26 mouse cellular contexts compared by ENCODE assay signal in the genomic region with DNA sequence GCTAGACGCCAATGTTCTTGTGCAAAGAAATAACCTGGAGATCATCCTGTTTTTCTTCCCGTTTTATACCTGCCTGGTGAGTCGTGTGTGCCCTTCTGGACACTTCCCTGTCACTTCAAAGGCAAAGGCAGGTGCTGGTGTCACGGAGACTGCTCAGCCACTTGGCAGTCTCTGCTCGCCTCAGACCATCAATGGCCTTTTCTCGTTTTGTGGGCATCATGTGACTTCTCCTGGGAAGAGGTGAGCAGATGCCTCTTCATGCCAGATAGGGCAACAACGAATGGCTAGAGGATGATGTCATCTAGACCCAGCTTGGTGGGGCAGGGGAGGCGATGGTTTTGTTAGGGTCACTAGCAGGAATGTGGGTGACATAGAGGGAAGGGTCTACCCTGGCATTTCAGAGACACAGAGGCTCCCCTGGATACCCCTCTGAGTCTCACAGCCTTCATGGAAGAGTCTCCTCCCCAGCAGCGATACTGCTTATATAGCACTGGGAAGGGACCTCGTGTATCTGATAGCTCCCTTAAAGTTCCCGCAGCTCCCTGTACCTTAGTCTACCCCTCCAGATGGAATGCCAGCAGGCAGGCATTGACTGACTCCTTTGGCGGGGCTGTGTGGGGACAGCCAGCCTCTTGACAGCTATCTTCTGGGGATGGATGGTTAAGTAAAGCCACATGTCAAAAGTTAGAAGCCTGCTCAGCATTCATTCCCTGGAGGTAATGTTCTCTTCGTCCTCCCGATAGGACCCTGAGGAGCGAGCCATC. TPM values are rescaled to one million over a fixed set of nuclear protein-coding genes. Genes with fewer than 3 reads are reported as not detected.
DNase-seq lines count a peak whose midpoint lies in the region; ATAC-seq and TF ChIP-seq lines count a peak whose summit lies in the region.
"Had no signal": no experiment of that assay in that cellular context is flagged by ENCODE, and none has a peak within 500 bp of the region (broad histone marks: within the 10 kb centered on the region; RNA-seq: fewer than 3 reads in every experiment).

No protein-coding gene starts in this region.

- no peak for TF ChIP-seq POLR2A in cerebellum, adult 2 months (IDR thresholded peaks at IDR 0.05; ENCODE audit: borderline replicate concordance, insufficient read depth, low read length)
- no peak for TF ChIP-seq POLR2A in bone marrow macrophage, adult 2 months (IDR thresholded peaks at IDR 0.05; ENCODE audit: borderline replicate concordance, low read depth, low read length)

- 25% methylated on average over 15 of the region's 15 CpGs for WGBS in cerebellum, adult 2 months
- 76% methylated on average over 15 of the region's 15 CpGs for WGBS in hindbrain, embryonic 12.5 days

- peaks cover 29% of the 10 kb centered on the region for H3K36me3 ChIP-seq in hindbrain, embryonic 12.5 days
- H3K36me3 ChIP-seq: forebrain, embryonic 10.5 days; G1E had no signal

- H3K4me1 ChIP-seq in cerebellum, adult 2 months (ENCODE audit: control insufficient read depth, insufficient read depth, low read length) = peaks cover 24% of the 10 kb centered on the region
- peaks cover 28% of the 10 kb centered on the region for H3K4me1 ChIP-seq in bone marrow macrophage, adult 2 months (ENCODE audit: control insufficient read depth, insufficient read depth, low read length)
- no peaks in the 10 kb centered on the region for H3K4me1 ChIP-seq in hindbrain, embryonic 12.5 days
- H3K4me1 ChIP-seq: forebrain, embryonic 13.5 days; heart, embryonic 13.5 days; hindbrain, embryonic 13.5 days had no signal

- no peak for ATAC-seq in hindbrain, embryonic 12.5 days (ENCODE audit: low FRiP score)
- ATAC-seq: forebrain, embryonic 13.5 days; forebrain, embryonic 16.5 days; hindbrain, embryonic 16.5 days; intestine, embryonic 15.5 days; Patski had no signal

- no peak overlapping the region for H3K4me3 ChIP-seq in cerebellum, adult 2 months (replicated peaks; ENCODE audit: insufficient read depth, low read depth, low read length)
- H3K4me3 ChIP-seq in bone marrow macrophage, adult 2 months (ENCODE audit: insufficient read depth, low read length) = no peak overlapping the region
- H3K4me3 ChIP-seq in hindbrain, embryonic 12.5 days = no peak overlapping the region
- H3K4me3 ChIP-seq: forebrain, embryonic 10.5 days; forebrain, embryonic 13.5 days; heart, adult 2 months; heart, embryonic 10.5 days; heart, embryonic 13.5 days; hindbrain, embryonic 13.5 days; intestine, embryonic 15.5 days had no signal

- H3K9me3 ChIP-seq in hindbrain, embryonic 12.5 days (replicated peaks) = no peaks in the 10 kb centered on the region
- H3K9me3 ChIP-seq: forebrain, embryonic 10.5 days; forebrain, embryonic 13.5 days; G1E; heart, embryonic 10.5 days; heart, embryonic 13.5 days; hindbrain, embryonic 13.5 days; intestine, embryonic 15.5 days had no signal

- DNase-seq in cerebellum, adult 2 months = peak; percentile 47 to 61
- DNase-seq in cerebellum, adult 8-10 months = no peak
- DNase-seq in cerebellum, postnatal 10 days = peak; percentile 27 to 31
- no peak for DNase-seq in urinary bladder, postnatal 14 days (ENCODE audit: low spot score)
- DNase-seq: adrenal gland, postnatal 10 days; adrenal gland, postnatal 36 days; B cell, adult 2 months; gastrocnemius, postnatal 10 days; gastrocnemius, postnatal 36 days; heart, adult 2 months; heart, postnatal 14 days; kidney, adult 11 months; kidney, adult 9 months had no signal

- no peak for TF ChIP-seq CTCF in cerebellum, adult 2 months (IDR thresholded peaks at IDR 0.05; ENCODE audit: borderline replicate concordance, insufficient read depth, low read depth, low read length)
- TF ChIP-seq CTCF in bone marrow macrophage, adult 2 months (IDR thresholded peaks at IDR 0.05; ENCODE audit: low read depth, low read length) = no peak

- H3K27ac ChIP-seq in cerebellum, adult 2 months (ENCODE audit: insufficient read depth, low read length) = no peak overlapping the region; the same call in 1 of the 2 replicates
- H3K27ac ChIP-seq in bone marrow macrophage, adult 2 months (ENCODE audit: insufficient read depth, low read depth, low read length) = peak overlapping the region; percentile 80
- no peak overlapping the region for H3K27ac ChIP-seq in hindbrain, embryonic 12.5 days
- H3K27ac ChIP-seq: forebrain, embryonic 10.5 days; forebrain, embryonic 13.5 days; heart, adult 2 months; heart, embryonic 10.5 days; heart, embryonic 13.5 days; hindbrain, embryonic 13.5 days; intestine, embryonic 15.5 days had no signal

- no peak overlapping the region for H3K9ac ChIP-seq in hindbrain, embryonic 12.5 days
- H3K9ac ChIP-seq: forebrain, embryonic 13.5 days; heart, embryonic 13.5 days; hindbrain, embryonic 13.5 days; intestine, embryonic 15.5 days had no signal

- no peaks in the 10 kb centered on the region for H3K27me3 ChIP-seq in cerebellum, adult 2 months (ENCODE audit: control insufficient read depth, insufficient read depth, low read length)
- H3K27me3 ChIP-seq in hindbrain, embryonic 12.5 days = no peaks in the 10 kb centered on the region
- H3K27me3 ChIP-seq: CH12.LX; forebrain, embryonic 13.5 days; heart, embryonic 13.5 days; hindbrain, embryonic 13.5 days; intestine, embryonic 15.5 days; Patski had no signal

- H3K4me2 ChIP-seq in hindbrain, embryonic 12.5 days (replicated peaks) = no peak overlapping the region
- H3K4me2 ChIP-seq: forebrain, embryonic 13.5 days; heart, embryonic 13.5 days; hindbrain, embryonic 13.5 days; intestine, embryonic 15.5 days had no signal

RNA-seq across cellular contexts. Expression of gene Dop1b, which starts 37.6 kb away (rescaled TPM):
- 102 and 103 TPM in 2 replicates for polyA plus RNA-seq in cerebellum, adult 2 months (2012; rRNA removed)
- 47.2 and 58.5 TPM in 2 replicates for polyA plus RNA-seq in bone marrow macrophage, adult 2 months (2012; ENCODE audit: insufficient read depth, insufficient read length, missing spikeins)
- polyA plus RNA-seq in hindbrain, embryonic 12.5 days (2016; fragmentation: Nextera tagmentation; extraction: Ambion mirVana) = 22.4 and 25.2 TPM in 2 replicates

Comparison
In these comparisons a context has a peak if more than half of its experiments do, and no peak if none do; other contexts are left out.
1. DNase-seq: peak in cerebellum, adult 2 months (2 of 2) and cerebellum, postnatal 10 days (2 of 2); none in cerebellum, adult 8-10 months (single experiment) and urinary bladder, postnatal 14 days (single experiment).